Mouse (Mus musculus): Measurements from ENCODE around the gene AI661453.

GRCm38 (mm10) chr17:47472435-47473350 is 36.3 kb downstream of the AI661453 start:
- no peak for TF ChIP-seq CTCF (IDR thresholded peaks at IDR 0.05; ENCODE audit: low read depth, low read length)
- TF ChIP-seq POLR2A (IDR thresholded peaks at IDR 0.05; ENCODE audit: insufficient read depth, low read length), result no peak

Measured in ES-Bruce4 (cell line).